Mouse (Mus musculus): Measurements from ENCODE around the gene Cacna1c. TPM values are rescaled to one million over a fixed set of nuclear protein-coding genes. Genes with fewer than 3 reads are reported as not detected.

Cacna1c gene
- total RNA-seq, 1 experiment: 0.98 TPM

DNA sequence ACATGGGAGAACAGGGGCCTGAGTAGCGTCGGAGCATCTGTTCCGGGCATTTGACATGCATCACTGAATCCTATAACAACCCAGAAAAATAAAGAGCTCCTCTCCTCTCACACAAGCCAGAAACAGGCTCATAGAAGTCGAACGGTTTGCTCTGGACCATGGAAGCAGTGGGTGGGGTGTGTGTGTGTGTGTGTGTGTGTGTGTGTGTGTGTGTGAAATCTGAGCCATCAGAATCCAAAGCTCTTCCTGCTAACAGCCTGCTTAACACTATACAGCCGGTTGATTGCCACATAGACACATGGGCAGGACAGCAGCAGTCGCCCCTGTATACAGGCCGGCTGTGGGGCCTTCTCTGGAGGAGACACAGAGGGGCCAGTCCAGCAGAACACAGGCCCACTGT lies 368.7 kb downstream of the Cacna1c start:
- Histone ChIP-seq H3K36me3 (ENCODE audit: control insufficient read depth, insufficient read depth, low read length, poor library complexity, severe bottlenecking) (no peaks in the 10 kb centered on the region), H3K9me3 (ENCODE audit: control insufficient read depth, insufficient read depth, low read depth, low read length) (no peaks in the 10 kb centered on the region), H3K9ac (ENCODE audit: insufficient read depth, low read depth, low read length, poor library complexity, severe bottlenecking) (no peak overlapping the region), H3K4me1 (ENCODE audit: control insufficient read depth in 2 of 2, insufficient read depth in 2 of 2, low read length in 2 of 2, poor library complexity in 1 of 2) (no peaks in the 10 kb centered on the region), H3K27ac (ENCODE audit: insufficient read depth, low read depth, low read length, poor library complexity, severe bottlenecking) (no peak overlapping the region), H3K4me3 (ENCODE audit: insufficient read depth in 1 of 2, low read depth in 1 of 2, low read length in 2 of 2, poor library complexity in 1 of 2, severe bottlenecking in 1 of 2) (no peak overlapping the region)
- TF ChIP-seq CHD2 (IDR thresholded peaks at IDR 0.05; ENCODE audit: low read depth, low read length): no peak
- no peak for TF ChIP-seq ZNF384 (IDR thresholded peaks at IDR 0.05; ENCODE audit: low read depth, low read length)
- no peak for TF ChIP-seq MAFK (IDR thresholded peaks at IDR 0.05; ENCODE audit: insufficient read depth, low read depth, low read length)
- TF ChIP-seq HCFC1 (IDR thresholded peaks at IDR 0.05; ENCODE audit: borderline replicate concordance, insufficient read depth, low read length): no peak
- TF ChIP-seq ZC3H11A (IDR thresholded peaks at IDR 0.05; ENCODE audit: borderline replicate concordance, low read depth, low read length): no peak
- no peak for DNase-seq (ENCODE audit: low read depth, low spot score)
- in situ Hi-C loops (cut with MboI; ENCODE audit: low sequenced_read_pairs in 2 of 2, unreplicated experiment in 2 of 2): no loop called here

DNA sequence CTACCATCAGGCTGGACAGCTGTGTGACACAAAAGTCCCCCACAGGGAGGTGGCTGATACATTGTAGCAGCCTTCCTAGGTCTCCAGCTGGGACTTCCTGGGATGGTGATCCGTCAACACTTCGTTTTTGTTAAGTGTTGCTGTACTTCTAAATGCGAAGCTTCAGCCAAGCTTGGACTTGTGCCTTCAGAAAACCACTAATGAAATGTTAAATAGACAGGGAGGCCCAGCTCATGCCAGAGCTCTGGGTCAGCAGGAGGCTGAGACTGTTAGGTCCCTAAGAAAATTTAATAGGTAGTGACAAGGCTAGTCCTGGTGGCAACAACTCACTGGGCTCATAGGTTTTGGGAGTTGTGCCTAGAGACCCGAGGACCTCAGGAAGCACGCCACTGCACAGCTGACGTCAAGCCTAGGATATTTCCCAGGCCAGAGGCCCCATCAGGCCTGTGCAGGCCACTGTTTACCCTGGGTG lies 370.8 kb downstream of the Cacna1c start:
- Histone ChIP-seq H3K9me3 (ENCODE audit: control insufficient read depth, insufficient read depth, low read depth, low read length) (no peaks in the 10 kb centered on the region), H3K4me1 (ENCODE audit: control insufficient read depth in 2 of 2, insufficient read depth in 2 of 2, low read length in 2 of 2, poor library complexity in 1 of 2) (no peaks in the 10 kb centered on the region), H3K9ac (ENCODE audit: insufficient read depth, low read depth, low read length, poor library complexity, severe bottlenecking) (no peak overlapping the region), H3K36me3 (ENCODE audit: control insufficient read depth, insufficient read depth, low read length, poor library complexity, severe bottlenecking) (no peaks in the 10 kb centered on the region), H3K4me3 (ENCODE audit: insufficient read depth in 1 of 2, low read depth in 1 of 2, low read length in 2 of 2, poor library complexity in 1 of 2, severe bottlenecking in 1 of 2) (no peak overlapping the region), H3K27ac (ENCODE audit: insufficient read depth, low read depth, low read length, poor library complexity, severe bottlenecking) (no peak overlapping the region)
- no peak for DNase-seq (ENCODE audit: low read depth, low spot score)
- in situ Hi-C loops (cut with MboI; ENCODE audit: low sequenced_read_pairs in 2 of 2, unreplicated experiment in 2 of 2): no loop called here
- TF ChIP-seq HCFC1 (IDR thresholded peaks at IDR 0.05; ENCODE audit: borderline replicate concordance, insufficient read depth, low read length) (no peak), ZNF384 (IDR thresholded peaks at IDR 0.05; ENCODE audit: low read depth, low read length) (no peak), MAFK (IDR thresholded peaks at IDR 0.05; ENCODE audit: insufficient read depth, low read depth, low read length) (no peak), CHD2 (IDR thresholded peaks at IDR 0.05; ENCODE audit: low read depth, low read length) (no peak), ZC3H11A (IDR thresholded peaks at IDR 0.05; ENCODE audit: borderline replicate concordance, low read depth, low read length) (no peak)

DNA sequence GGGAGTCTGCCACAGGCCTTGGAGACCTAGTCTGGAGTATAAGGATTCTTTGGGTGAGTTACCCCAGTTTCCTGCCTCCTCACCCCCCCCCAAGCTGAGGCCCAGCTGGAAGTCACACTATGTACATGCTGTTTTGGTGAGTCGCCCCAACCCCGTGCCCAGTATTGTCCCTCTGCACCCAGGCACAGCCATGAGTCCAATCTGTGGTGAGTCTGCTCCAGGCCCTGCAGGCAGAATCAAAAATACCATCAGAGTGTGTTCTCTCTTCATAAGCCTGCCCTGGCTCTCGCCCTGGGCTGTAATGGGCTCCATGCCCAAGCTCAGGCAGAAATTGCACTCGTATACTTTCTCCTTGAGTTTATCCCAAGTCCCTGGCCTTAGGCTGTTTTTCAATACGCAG lies 374.7 kb downstream of the Cacna1c start:
- TF ChIP-seq ZNF384 (IDR thresholded peaks at IDR 0.05; ENCODE audit: low read depth, low read length) (no peak), CHD2 (IDR thresholded peaks at IDR 0.05; ENCODE audit: low read depth, low read length) (no peak)
- no peak overlapping the region for H3K9ac ChIP-seq (ENCODE audit: insufficient read depth, low read depth, low read length, poor library complexity, severe bottlenecking)
- no peak overlapping the region for H3K27ac ChIP-seq (ENCODE audit: insufficient read depth, low read depth, low read length, poor library complexity, severe bottlenecking)
- in situ Hi-C loops (cut with MboI; ENCODE audit: low sequenced_read_pairs in 2 of 2, unreplicated experiment in 2 of 2): no loop called here
- H3K36me3 ChIP-seq (ENCODE audit: control insufficient read depth, insufficient read depth, low read length, poor library complexity, severe bottlenecking): no peaks in the 10 kb centered on the region
- no peaks in the 10 kb centered on the region for H3K4me1 ChIP-seq (ENCODE audit: control insufficient read depth in 2 of 2, insufficient read depth in 2 of 2, low read length in 2 of 2, poor library complexity in 1 of 2)
- no peak for DNase-seq (ENCODE audit: low read depth, low spot score)
- no peak overlapping the region for H3K4me3 ChIP-seq (ENCODE audit: insufficient read depth in 1 of 2, low read depth in 1 of 2, low read length in 2 of 2, poor library complexity in 1 of 2, severe bottlenecking in 1 of 2)
- no peaks in the 10 kb centered on the region for H3K9me3 ChIP-seq (ENCODE audit: control insufficient read depth, insufficient read depth, low read depth, low read length)

DNA sequence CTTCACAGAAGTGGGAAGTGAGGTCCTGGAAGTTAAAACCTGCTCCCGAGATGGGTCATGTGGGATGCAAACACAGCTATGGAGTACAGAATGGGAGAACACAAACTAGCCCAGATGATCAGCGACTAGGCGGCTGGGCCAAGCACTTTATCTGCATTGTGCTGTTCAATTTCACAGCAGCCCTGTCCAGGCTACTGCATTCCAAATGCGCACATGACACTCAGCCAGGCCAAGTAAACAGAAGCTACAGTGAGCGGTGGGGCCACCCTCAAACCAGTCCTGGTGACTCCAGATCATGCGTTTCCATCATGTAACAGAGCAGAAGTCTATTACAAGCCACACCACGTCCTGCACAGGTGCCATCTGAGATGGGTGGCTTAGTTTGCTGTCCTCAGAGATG lies 376.6 kb downstream of the Cacna1c start:
- in situ Hi-C loops (cut with MboI; ENCODE audit: low sequenced_read_pairs in 2 of 2, unreplicated experiment in 2 of 2): no loop called here
- Histone ChIP-seq H3K9me3 (ENCODE audit: control insufficient read depth, insufficient read depth, low read depth, low read length) (no peaks in the 10 kb centered on the region), H3K36me3 (ENCODE audit: control insufficient read depth, insufficient read depth, low read length, poor library complexity, severe bottlenecking) (no peaks in the 10 kb centered on the region), H3K27ac (ENCODE audit: insufficient read depth, low read depth, low read length, poor library complexity, severe bottlenecking) (no peak overlapping the region), H3K9ac (ENCODE audit: insufficient read depth, low read depth, low read length, poor library complexity, severe bottlenecking) (no peak overlapping the region), H3K4me3 (ENCODE audit: insufficient read depth in 1 of 2, low read depth in 1 of 2, low read length in 2 of 2, poor library complexity in 1 of 2, severe bottlenecking in 1 of 2) (no peak overlapping the region), H3K4me1 (ENCODE audit: control insufficient read depth in 2 of 2, insufficient read depth in 2 of 2, low read length in 2 of 2, poor library complexity in 1 of 2) (no peaks in the 10 kb centered on the region)
- TF ChIP-seq MAFK (IDR thresholded peaks at IDR 0.05; ENCODE audit: insufficient read depth, low read depth, low read length): no peak
- TF ChIP-seq ZC3H11A (IDR thresholded peaks at IDR 0.05; ENCODE audit: borderline replicate concordance, low read depth, low read length): no peak
- no peak for TF ChIP-seq HCFC1 (IDR thresholded peaks at IDR 0.05; ENCODE audit: borderline replicate concordance, insufficient read depth, low read length)
- TF ChIP-seq CHD2 (IDR thresholded peaks at IDR 0.05; ENCODE audit: low read depth, low read length): no peak
- no peak for TF ChIP-seq ZNF384 (IDR thresholded peaks at IDR 0.05; ENCODE audit: low read depth, low read length)
- DNase-seq (ENCODE audit: low read depth, low spot score): no peak

DNA sequence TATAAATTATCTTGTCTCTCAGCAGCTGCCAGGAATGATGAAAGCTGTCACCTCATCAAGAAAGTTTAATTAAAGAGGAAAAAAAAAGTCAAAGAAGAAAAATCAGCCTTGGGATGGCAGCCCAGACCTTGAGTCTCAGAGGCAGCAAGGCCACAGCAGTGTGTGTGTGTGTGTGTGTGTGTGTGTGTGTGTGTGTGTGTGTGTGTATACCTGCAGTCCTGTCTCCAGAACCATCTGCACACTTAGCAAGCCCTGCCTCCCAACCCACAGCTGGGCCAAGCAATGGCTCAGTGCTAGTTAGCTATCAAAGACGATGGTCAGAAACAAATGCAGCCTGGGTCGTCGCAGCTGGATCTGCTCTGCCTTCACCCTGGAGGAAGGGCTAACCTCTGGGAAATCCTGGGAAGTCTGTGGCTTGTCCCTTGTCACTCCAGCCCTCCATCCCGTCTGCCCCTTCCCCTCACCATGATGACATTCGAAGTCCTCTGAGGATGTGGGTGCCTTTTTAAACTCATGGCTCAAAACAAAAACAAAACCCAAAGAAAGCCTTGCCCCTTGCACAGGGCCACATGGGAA lies 378.2 kb downstream of the Cacna1c start:
- H3K36me3 ChIP-seq (ENCODE audit: control insufficient read depth, insufficient read depth, low read length, poor library complexity, severe bottlenecking): no peaks in the 10 kb centered on the region
- H3K9ac ChIP-seq (ENCODE audit: insufficient read depth, low read depth, low read length, poor library complexity, severe bottlenecking): no peak overlapping the region
- no peaks in the 10 kb centered on the region for H3K9me3 ChIP-seq (ENCODE audit: control insufficient read depth, insufficient read depth, low read depth, low read length)
- no peak for DNase-seq (ENCODE audit: low read depth, low spot score)
- H3K27ac ChIP-seq (ENCODE audit: insufficient read depth, low read depth, low read length, poor library complexity, severe bottlenecking): no peak overlapping the region
- H3K4me1 ChIP-seq (ENCODE audit: control insufficient read depth in 2 of 2, insufficient read depth in 2 of 2, low read length in 2 of 2, poor library complexity in 1 of 2): no peaks in the 10 kb centered on the region
- in situ Hi-C loops (cut with MboI; ENCODE audit: low sequenced_read_pairs in 2 of 2, unreplicated experiment in 2 of 2): no loop called here
- no peak overlapping the region for H3K4me3 ChIP-seq (ENCODE audit: insufficient read depth in 1 of 2, low read depth in 1 of 2, low read length in 2 of 2, poor library complexity in 1 of 2, severe bottlenecking in 1 of 2)
- TF ChIP-seq ZNF384 (IDR thresholded peaks at IDR 0.05; ENCODE audit: low read depth, low read length): no peak
- TF ChIP-seq HCFC1 (IDR thresholded peaks at IDR 0.05; ENCODE audit: borderline replicate concordance, insufficient read depth, low read length): no peak
- TF ChIP-seq MAFK (IDR thresholded peaks at IDR 0.05; ENCODE audit: insufficient read depth, low read depth, low read length): no peak
- TF ChIP-seq CHD2 (IDR thresholded peaks at IDR 0.05; ENCODE audit: low read depth, low read length): no peak
- no peak for TF ChIP-seq ZC3H11A (IDR thresholded peaks at IDR 0.05; ENCODE audit: borderline replicate concordance, low read depth, low read length)
